Mouse (Mus musculus) embryonic facial prominence, embryonic 15.5 days (tissue): ENCODE data around the gene Slc16a3. TPM values are rescaled to one million over a fixed set of nuclear protein-coding genes. Genes with fewer than 3 reads are reported as not detected.
A peak's percentile ranks its signal among the peaks of the same experiment; 100 is the strongest.

Experiments used
- ATAC-seq: fragments of 200-750 bp; cut with Nextera tagmentation; 2 replicates; pipeline ENCODE4 v1.8.0; 2017; ENCODE audit warnings: low read depth, moderate TSS enrichment; ENCODE audit not compliant: insufficient number of reproducible peaks, low FRiP score, low TSS enrichment
- H3K27ac ChIP-seq: fragments of 300-500 bp; sonication (generic); replicated peaks from 2 replicates; pipeline ENCODE4 v1.5.1; 2015; ENCODE audit warnings: mild to moderate bottlenecking, inconsistent platforms
- H3K27me3 ChIP-seq: fragments of 300-500 bp; sonication (generic); 2 replicates; pipeline ENCODE4 v1.6.1; 2015; ENCODE audit warnings: inconsistent platforms
- H3K36me3 ChIP-seq: fragments of 300-500 bp; sonication (generic); 2 replicates; pipeline ENCODE4 v1.6.1; 2015; ENCODE audit warnings: mild to moderate bottlenecking, inconsistent platforms
- H3K4me1 ChIP-seq: fragments of 300-500 bp; sonication (generic); 2 replicates; pipeline ENCODE4 v1.6.1; 2015; ENCODE audit warnings: inconsistent platforms
- H3K4me2 ChIP-seq: fragments of 300-500 bp; sonication (generic); replicated peaks from 2 replicates; pipeline ENCODE4 v1.6.1; 2015; ENCODE audit warnings: mild to moderate bottlenecking, inconsistent platforms
- H3K4me3 ChIP-seq: fragments of 300-500 bp; sonication (generic); replicated peaks from 2 replicates; pipeline ENCODE4 v1.5.1; 2015; ENCODE audit warnings: mild to moderate bottlenecking, inconsistent platforms
- H3K9ac ChIP-seq: fragments of 300-500 bp; sonication (generic); 2 replicates; pipeline ENCODE4 v1.6.1; 2015; ENCODE audit warnings: inconsistent platforms
- H3K9me3 ChIP-seq: fragments of 300-500 bp; sonication (generic); replicated peaks from 2 replicates; pipeline ENCODE4 v1.6.1; 2016; ENCODE audit warnings: inconsistent platforms
- WGBS: fragments of 180-500 bp; shearing (Covaris S2); methylation state at CpG from one replicate; pipeline ENCODE4 v1.1.7; 2015; 5-methylcytosine and 5-hydroxymethylcytosine counted together
- polyA plus RNA-seq: library from polyadenylated mRNA; unstranded; fragments of >200 nt; fragmentation: Nextera tagmentation; extraction: Ambion mirVana; gene quantifications from 2 replicates; pipeline ENCODE4 v1.2.1, GENCODE M21; 2015

Slc16a3 gene
- polyA plus RNA-seq, 1 experiment from 2014 or later, result 72.2 TPM

GRCm38 (mm10) chr11:120922528-120922927 is 25.8 kb upstream of the Slc16a3 start:
- 92% methylated on average over 3 of the region's 3 CpGs for WGBS
- H3K9ac ChIP-seq, result no peak overlapping the region
- H3K4me3 ChIP-seq, result no peak overlapping the region
- no peak for ATAC-seq
- H3K27ac ChIP-seq, result no peak overlapping the region
- H3K36me3 ChIP-seq, result peaks cover 47% of the 10 kb centered on the region
- no peaks in the 10 kb centered on the region for H3K27me3 ChIP-seq
- no peaks in the 10 kb centered on the region for H3K9me3 ChIP-seq
- no peaks in the 10 kb centered on the region for H3K4me1 ChIP-seq
- H3K4me2 ChIP-seq, result no peak overlapping the region

DNA sequence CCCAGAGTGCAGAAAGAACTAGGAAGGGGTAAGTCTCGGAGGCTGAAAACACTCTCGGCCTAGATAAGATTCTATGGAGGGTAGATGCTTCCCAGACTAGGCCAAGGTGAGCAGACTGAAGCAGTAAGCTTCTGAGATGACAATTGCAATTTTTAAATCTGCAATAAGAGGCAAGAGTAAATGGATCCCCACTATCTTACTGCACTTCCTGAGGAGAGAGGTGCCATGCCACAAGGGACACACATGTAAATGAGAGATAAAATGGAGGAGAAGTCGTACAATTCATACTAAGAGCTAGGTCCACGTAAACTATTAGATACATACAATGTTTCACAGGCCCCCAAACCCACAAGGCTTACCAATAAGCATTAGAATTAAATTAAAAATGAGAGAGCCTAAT is 19.8 kb upstream of the Slc16a3 start:
- Histone ChIP-seq H3K4me1 (peaks cover 10% of the 10 kb centered on the region), H3K27me3 (no peaks in the 10 kb centered on the region), H3K9me3 (no peaks in the 10 kb centered on the region), H3K4me3 (no peak overlapping the region), H3K27ac (no peak overlapping the region), H3K4me2 (no peak overlapping the region), H3K36me3 (peaks cover 19% of the 10 kb centered on the region), H3K9ac (no peak overlapping the region)
- no peak for ATAC-seq
- 88% methylated on average over 4 of the region's 4 CpGs for WGBS

GRCm38 (mm10) chr11:120931479-120931878 is 16.8 kb upstream of the Slc16a3 start:
- Histone ChIP-seq H3K4me1 (peaks cover 10% of the 10 kb centered on the region), H3K27ac (no peak overlapping the region), H3K9me3 (no peaks in the 10 kb centered on the region), H3K9ac (no peak overlapping the region), H3K36me3 (0 out of 2 replicates have a peak, but pooled peaks cover 2% of the 10 kb centered on the region), H3K4me3 (no peak overlapping the region), H3K27me3 (no peaks in the 10 kb centered on the region), H3K4me2 (no peak overlapping the region)
- ATAC-seq, result no peak
- WGBS, result 81% methylated on average over 4 of the region's 4 CpGs

DNA sequence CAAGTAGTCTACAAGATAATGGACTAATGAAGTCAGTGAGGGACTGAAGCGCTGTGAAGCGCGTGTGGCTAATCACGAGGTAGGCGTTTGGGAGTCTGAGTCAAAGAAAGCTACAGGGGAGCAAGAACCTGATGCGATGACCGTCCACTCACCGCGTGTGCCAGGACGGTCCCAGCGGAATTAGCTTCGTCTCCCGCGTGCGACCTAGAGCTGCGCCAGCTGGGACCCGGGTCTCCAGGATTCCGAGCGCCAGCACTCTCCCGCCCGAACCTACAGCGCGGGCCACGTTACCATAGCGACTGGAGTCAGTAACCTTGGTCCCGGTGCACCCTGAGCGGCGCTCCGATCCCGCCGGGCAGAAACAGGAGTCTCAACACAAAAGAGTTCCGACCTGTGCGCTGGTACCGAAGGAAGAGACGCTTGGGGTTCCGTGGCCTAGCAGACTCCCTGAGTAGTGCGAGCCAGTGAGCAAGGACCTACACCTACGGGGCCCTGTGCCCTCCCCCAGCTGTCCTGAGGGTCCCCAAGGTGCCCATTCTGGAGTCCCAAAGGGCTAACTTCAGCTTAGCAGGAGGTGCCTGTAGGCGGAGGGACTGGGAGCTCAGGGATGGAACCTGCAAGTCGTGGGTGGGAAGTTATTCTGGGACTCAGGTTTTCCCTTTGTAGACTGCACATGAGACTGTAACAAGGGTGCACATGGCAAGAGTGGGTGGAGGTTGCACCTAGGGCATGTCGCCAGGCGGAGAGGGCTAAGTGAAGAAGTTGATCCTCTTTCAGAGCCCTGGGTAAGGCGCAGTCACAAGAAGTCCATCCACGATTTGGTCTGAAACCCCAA is 15.5 kb upstream of the Slc16a3 start, which contains the start of gene Ccdc57:
Gene Ccdc57, minus strand, starts transcription at position 309 of the 835 bp plus-strand sequence.
- ATAC-seq, result peak; percentile 86
- peak within 1 kb of the TSS; percentile 66 for H3K4me3 ChIP-seq
- peak within 1 kb of the TSS; percentile 47 for H3K9ac ChIP-seq
- no peak within 1 kb of the TSS for H3K27ac ChIP-seq
- H3K4me2 ChIP-seq, result peak within 1 kb of the TSS; percentile 80
- 0 out of 2 replicates have a peak, but pooled peaks cover 2% of the 10 kb centered on the region for H3K36me3 ChIP-seq
- H3K4me1 ChIP-seq, result peaks cover 10% of the 10 kb centered on the region
- H3K9me3 ChIP-seq, result no peaks in the 10 kb centered on the region
- no peaks in the 10 kb centered on the region for H3K27me3 ChIP-seq
- 9% methylated on average over 44 of the region's 44 CpGs for WGBS

DNA sequence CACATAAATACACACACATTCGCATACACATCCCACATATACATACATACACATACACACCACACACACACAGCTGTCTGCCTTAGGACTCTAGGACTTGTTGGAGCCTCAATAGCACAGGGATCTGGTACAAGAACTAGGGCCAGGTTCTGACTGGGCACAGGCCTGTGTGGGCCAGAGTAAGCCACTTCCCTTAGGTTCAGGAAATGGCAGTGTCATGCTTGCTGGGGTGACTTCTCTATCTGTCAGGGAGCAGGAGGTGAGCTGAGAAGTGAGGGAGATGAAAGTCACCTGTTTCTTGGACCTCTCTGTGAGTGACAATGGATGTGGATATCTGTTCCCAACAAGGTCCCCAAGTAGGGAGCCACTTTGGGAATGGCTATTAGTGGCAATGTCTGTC is 10.3 kb upstream of the Slc16a3 start:
- no peak for ATAC-seq
- Histone ChIP-seq H3K27me3 (no peaks in the 10 kb centered on the region), H3K27ac (no peak overlapping the region), H3K4me2 (no peak overlapping the region), H3K9ac (no peak overlapping the region), H3K36me3 (no peaks in the 10 kb centered on the region), H3K4me3 (no peak overlapping the region), H3K9me3 (no peaks in the 10 kb centered on the region), H3K4me1 (peaks cover 3% of the 10 kb centered on the region; the same call in 1 of the 2 replicates)
- 90% methylated on average over 1 of the region's 1 CpGs for WGBS

- Histone ChIP-seq H3K4me2 (no peak overlapping the region), H3K9ac (no peak overlapping the region), H3K9me3 (no peaks in the 10 kb centered on the region), H3K27me3 (peaks cover 5% of the 10 kb centered on the region; the same call in 1 of the 2 replicates), H3K36me3 (no peaks in the 10 kb centered on the region), H3K4me3 (no peak overlapping the region), H3K4me1 (no peaks in the 10 kb centered on the region), H3K27ac (no peak overlapping the region)
- ATAC-seq, result no peak
- WGBS, result 42% methylated on average over 4 of the region's 4 CpGs
Measured at GRCm38 (mm10) chr11:120938795-120939194, 9.5 kb upstream of the Slc16a3 start.

- no peak overlapping the region for H3K27ac ChIP-seq
- H3K4me1 ChIP-seq, result no peaks in the 10 kb centered on the region
- peaks cover 7% of the 10 kb centered on the region; the same call in 1 of the 2 replicates for H3K27me3 ChIP-seq
- no peaks in the 10 kb centered on the region for H3K9me3 ChIP-seq
- no peak overlapping the region for H3K4me3 ChIP-seq
- 67% methylated on average over 6 of the region's 6 CpGs for WGBS
- no peaks in the 10 kb centered on the region for H3K36me3 ChIP-seq
- H3K4me2 ChIP-seq, result no peak overlapping the region
- no peak for ATAC-seq
- H3K9ac ChIP-seq, result no peak overlapping the region
Measured at GRCm38 (mm10) chr11:120939712-120940341, 8.5 kb upstream of the Slc16a3 start.

DNA sequence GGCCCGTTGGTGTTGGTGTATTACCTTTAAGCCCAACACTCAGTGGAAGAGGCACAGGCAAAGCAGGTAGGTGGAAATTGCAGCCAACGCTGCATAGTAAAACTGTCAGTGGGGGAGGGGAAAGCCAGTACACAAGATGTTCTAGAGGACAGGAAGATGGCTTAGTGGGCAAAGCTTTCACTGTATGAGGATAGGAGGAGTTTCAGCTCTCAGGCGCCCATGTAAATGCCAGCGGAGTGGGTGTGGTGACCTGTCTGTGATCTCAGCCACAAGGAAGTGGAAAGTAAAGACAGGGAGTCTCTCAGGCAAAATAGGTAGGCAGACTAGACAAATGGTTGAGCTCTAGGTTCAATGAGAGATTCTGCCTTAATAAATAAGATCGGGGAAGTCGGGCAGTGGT is 7.3 kb upstream of the Slc16a3 start:
- H3K4me3 ChIP-seq, result no peak overlapping the region
- ATAC-seq, result no peak
- H3K9ac ChIP-seq, result no peak overlapping the region
- no peak overlapping the region for H3K4me2 ChIP-seq
- no peaks in the 10 kb centered on the region for H3K36me3 ChIP-seq
- H3K9me3 ChIP-seq, result no peaks in the 10 kb centered on the region
- no peak overlapping the region for H3K27ac ChIP-seq
- peaks cover 7% of the 10 kb centered on the region; the same call in 1 of the 2 replicates for H3K27me3 ChIP-seq
- H3K4me1 ChIP-seq, result no peaks in the 10 kb centered on the region
- WGBS, result 86% methylated on average over 6 of the region's 6 CpGs

GRCm38 (mm10) chr11:120945266-120945665 is 3.0 kb upstream of the Slc16a3 start:
- Histone ChIP-seq H3K4me3 (no peak overlapping the region), H3K4me2 (no peak overlapping the region), H3K27ac (no peak overlapping the region), H3K9ac (no peak overlapping the region), H3K27me3 (peaks cover 14% of the 10 kb centered on the region; the same call in 1 of the 2 replicates), H3K36me3 (no peaks in the 10 kb centered on the region), H3K4me1 (peaks cover 21% of the 10 kb centered on the region), H3K9me3 (no peaks in the 10 kb centered on the region)
- WGBS, result 80% methylated on average over 7 of the region's 7 CpGs
- ATAC-seq, result no peak

DNA sequence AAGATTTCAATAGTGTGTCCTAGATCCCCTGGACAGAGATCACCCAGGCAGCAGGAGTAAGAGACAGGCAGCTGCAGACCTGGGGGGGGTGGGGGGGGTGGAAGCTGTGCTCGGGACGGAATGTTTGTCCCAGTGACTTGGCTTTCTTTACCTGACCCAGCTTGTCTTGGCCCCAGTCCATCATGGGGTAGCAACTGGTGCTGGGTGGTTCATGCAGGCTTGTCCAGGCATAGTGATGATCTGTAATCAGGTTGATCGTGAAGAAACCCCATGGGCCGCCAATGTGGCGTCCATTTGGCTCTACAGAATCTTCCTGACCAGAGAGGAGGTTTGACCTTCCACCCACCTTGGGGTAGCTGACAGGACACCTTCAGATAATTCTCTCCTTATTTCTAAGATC is 2.4 kb upstream of the Slc16a3 start:
- H3K4me3 ChIP-seq, result no peak overlapping the region
- H3K27ac ChIP-seq, result no peak overlapping the region
- peaks cover 27% of the 10 kb centered on the region for H3K4me1 ChIP-seq
- H3K36me3 ChIP-seq, result no peaks in the 10 kb centered on the region
- no peak overlapping the region for H3K4me2 ChIP-seq
- no peak for ATAC-seq
- H3K27me3 ChIP-seq, result peaks cover 14% of the 10 kb centered on the region; the same call in 1 of the 2 replicates
- no peaks in the 10 kb centered on the region for H3K9me3 ChIP-seq
- H3K9ac ChIP-seq, result no peak overlapping the region
- 80% methylated on average over 5 of the region's 5 CpGs for WGBS
